Mouse (Mus musculus) heart, adult 9 months (tissue): Measurements from ENCODE around the gene Msh4.

Experiments
- DNase-seq, 2 experiments: peaks; one replicate each; pipeline ENCODE4 v3.0.0; 2022; ENCODE audit warnings: low spot score in 2 of 2

Gene Msh4

GRCm38 (mm10) chr3:153808406-153808805 is 97.5 kb downstream of the Msh4 start:
- DNase-seq, result no peak

GRCm38 (mm10) chr3:153807444-153808149 is 98.3 kb downstream of the Msh4 start:
- DNase-seq, result no peak
